Mouse (Mus musculus): ENCODE measurements around the gene Olfr1507. TPM values are rescaled to one million over a fixed set of nuclear protein-coding genes. Genes with fewer than 3 reads are reported as not detected.

The Olfr1507 gene
- polyA plus RNA-seq (2017; shearing (Covaris generic)) = not detected

DNA sequence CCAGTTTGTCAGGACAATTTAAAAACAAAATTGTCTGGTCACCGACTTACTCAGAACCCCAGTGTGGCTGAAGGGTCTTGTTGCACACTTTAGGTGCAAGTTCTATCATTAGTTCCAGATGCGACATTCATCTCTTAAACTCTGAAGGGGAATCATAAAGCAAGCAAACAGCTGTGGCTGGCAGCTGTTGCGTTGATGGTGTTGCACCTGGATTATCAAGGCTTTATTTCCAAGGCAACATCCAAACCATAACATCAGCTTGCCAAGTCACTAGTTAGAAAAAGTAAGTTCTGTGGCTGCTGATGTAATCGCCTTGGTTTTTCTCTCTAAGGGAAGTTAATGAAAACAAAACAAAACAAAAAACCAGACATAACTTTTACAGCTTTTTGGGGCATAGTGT is at the start of gene Olfr1507:
TSS of gene Olfr1507 (minus strand) at position 234 of the 400 bp plus-strand sequence.

DNA sequence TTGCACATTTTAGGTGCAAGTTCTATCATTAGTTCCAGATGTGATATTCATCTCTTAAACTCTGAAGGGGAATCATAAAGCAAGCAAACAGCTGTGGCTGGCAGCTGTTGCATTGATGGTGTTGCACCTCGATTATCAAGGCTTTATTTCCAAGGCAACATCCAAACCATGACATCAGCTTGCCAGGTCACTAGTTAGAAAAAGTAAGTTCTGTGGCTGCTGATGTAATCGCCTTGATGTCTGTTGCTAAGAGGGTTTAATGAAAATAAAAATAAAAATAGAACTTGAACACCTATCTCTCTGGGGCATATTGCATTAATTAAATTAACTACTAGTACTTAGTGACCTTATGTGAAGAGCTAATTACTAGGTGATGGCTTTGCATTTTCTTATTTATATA is 28.2 kb downstream of the Olfr1507 start, which contains the start of gene Olfr1508:
TSS of gene Olfr1508 (minus strand) at position 101 of the 400 bp plus-strand sequence.

DNA sequence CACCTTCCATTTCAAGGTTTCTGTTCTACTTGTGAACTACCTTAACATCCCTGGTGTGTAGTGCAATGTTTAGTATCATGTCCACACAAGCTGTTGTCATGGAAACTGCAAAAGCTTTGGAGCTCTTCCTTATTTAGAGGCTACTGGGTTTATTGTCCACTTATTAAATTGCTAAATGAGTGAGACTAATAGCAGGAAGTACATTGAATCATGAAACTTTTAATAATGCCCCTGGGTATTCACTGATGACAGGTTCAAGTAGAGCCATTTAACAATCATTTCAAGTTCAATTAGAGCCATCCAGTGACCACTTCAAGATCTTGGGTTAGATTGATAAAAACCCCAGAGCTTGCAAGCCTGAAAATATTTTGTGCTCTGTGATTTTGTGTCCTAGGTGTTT is 52.9 kb downstream of the Olfr1507 start, which contains the start of gene Olfr1509:
TSS of gene Olfr1509 (plus strand) at position 301 of the 400 bp plus-strand sequence.

Other genes with a start within 250 kb of the Olfr1507 start
- gene Chd8, start 238.0 kb downstream of the Olfr1507 start, polyA plus RNA-seq (2017; shearing (Covaris generic)) = 47.8 TPM
- gene Tox4, start 216.6 kb downstream of the Olfr1507 start, polyA plus RNA-seq (2017; shearing (Covaris generic)) = 116 TPM
- gene Rab2b, start 216.2 kb downstream of the Olfr1507 start, polyA plus RNA-seq (2017; shearing (Covaris generic)) = 25.7 TPM
- gene Mettl3, start 190.6 kb downstream of the Olfr1507 start, polyA plus RNA-seq (2017; shearing (Covaris generic)) = 76.7 TPM
- 3.3 TPM for gene Sall2, start 167.0 kb downstream of the Olfr1507 start, polyA plus RNA-seq (2017; shearing (Covaris generic))
- gene Olfr1513, start 139.3 kb downstream of the Olfr1507 start, polyA plus RNA-seq (2017; shearing (Covaris generic)) = not detected
- gene Olfr1512, start 116.6 kb downstream of the Olfr1507 start, polyA plus RNA-seq (2017; shearing (Covaris generic)) = not detected
- not detected for gene Olfr1511, start 98.4 kb downstream of the Olfr1507 start, polyA plus RNA-seq (2017; shearing (Covaris generic))
- not detected for gene Olfr1510, start 81.4 kb downstream of the Olfr1507 start, polyA plus RNA-seq (2017; shearing (Covaris generic))
- not detected for gene Olfr1509, start 52.8 kb downstream of the Olfr1507 start, polyA plus RNA-seq (2017; shearing (Covaris generic))
- not detected for gene Olfr1508, start 28.3 kb downstream of the Olfr1507 start, polyA plus RNA-seq (2017; shearing (Covaris generic))